15 mouse cellular contexts compared by ENCODE assay signal in the genomic region with DNA sequence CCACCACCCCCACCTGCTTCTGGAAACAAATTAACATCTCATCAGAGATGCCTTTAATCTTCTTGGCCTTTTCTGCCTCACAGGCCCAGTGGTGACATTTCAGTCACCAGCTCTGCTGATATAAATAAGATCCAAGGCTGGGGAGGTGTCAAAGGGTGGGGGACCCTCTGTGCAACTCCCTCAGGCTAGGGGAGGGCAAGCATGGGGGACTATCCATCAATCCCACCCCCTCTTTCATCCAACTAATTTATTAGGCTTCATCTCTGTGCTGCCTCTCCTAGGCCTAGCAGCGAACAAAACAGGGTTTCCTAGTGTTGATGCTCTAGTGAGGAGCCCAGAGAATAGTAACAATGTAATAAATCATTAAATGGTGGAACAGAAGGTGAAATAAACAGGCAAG. TPM values are rescaled to one million over a fixed set of nuclear protein-coding genes. Genes with fewer than 3 reads are reported as not detected.
"Had no signal": no experiment of that assay in that cellular context is flagged by ENCODE, and none has a peak within 500 bp of the region (broad histone marks: within the 10 kb centered on the region; RNA-seq: fewer than 3 reads in every experiment).

No protein-coding gene starts in this region.

- H3K9me3 ChIP-seq: limb, embryonic 10.5 days; liver, embryonic 15.5 days had no signal

- DNase-seq: kidney, adult 8-10 months; kidney, postnatal 25 days; lung, adult 2 months; lung, postnatal 36 days; thymus, adult 2 months; thymus, postnatal 25 days had no signal

- H3K27ac ChIP-seq: left cerebral cortex, adult 2 months; limb, embryonic 10.5 days; liver, embryonic 15.5 days; stomach, postnatal 0 days had no signal

- H3K4me1 ChIP-seq: liver, embryonic 15.5 days had no signal

- H3K9ac ChIP-seq: liver, embryonic 15.5 days had no signal

- H3K4me2 ChIP-seq: liver, embryonic 11.5 days; liver, embryonic 15.5 days had no signal

- H3K36me3 ChIP-seq: limb, embryonic 10.5 days; liver, embryonic 15.5 days had no signal

- H3K4me3 ChIP-seq: left cerebral cortex, adult 2 months; limb, embryonic 10.5 days; liver, embryonic 15.5 days had no signal

- ATAC-seq: intestine, postnatal 0 days; lung, postnatal 0 days had no signal

RNA-seq across cellular contexts. Expression of gene Grip2, which starts 17.0 kb away (rescaled TPM):
- total RNA-seq: megakaryocyte progenitor cell, adult 5-6 weeks; neutrophil, adult 5-6 weeks had no signal
